Mouse (Mus musculus) E14TG2a.4 (cell line): ENCODE measurements at regions not wholly inside any gene's neighbourhood (a gene's known extent, or its start where the extent isn't known, plus 50 kb on each side); places are given as distances from the start of the nearest gene placed in this dataset.

Experiments used
- H3K27me3 ChIP-seq: 2 replicates; pipeline ENCODE4 v1.6.1; 2014; ENCODE audit warnings: low read length, control low read depth; ENCODE audit not compliant: insufficient read depth
- H3K36me3 ChIP-seq: 2 replicates; pipeline ENCODE4 v1.6.1; 2014; ENCODE audit warnings: low read length, control low read depth; ENCODE audit not compliant: insufficient read depth
- H3K4me1 ChIP-seq: replicated peaks from 2 replicates; pipeline ENCODE4 v1.6.1; 2014; ENCODE audit warnings: low read depth, low read length, control low read depth
- H3K4me3 ChIP-seq: replicated peaks from 2 replicates; pipeline ENCODE4 v1.5.1; 2014; ENCODE audit warnings: mild to moderate bottlenecking, low read length
- H3K9me3 ChIP-seq: 2 replicates; pipeline ENCODE4 v1.6.1; 2014; ENCODE audit warnings: low read length, control low read depth
- CTCF ChIP-seq: conservative IDR thresholded peaks from 2 replicates; pipeline ENCODE4 v1.5.1; 2014; ENCODE audit warnings: low read length
- NANOG ChIP-seq: IDR thresholded peaks from 2 replicates; pipeline ENCODE4 v1.6.1; 2014; ENCODE audit warnings: borderline replicate concordance, low read length, mixed read lengths
- POU5F1 ChIP-seq: IDR thresholded peaks from 2 replicates; pipeline ENCODE4 v1.6.1; 2014; ENCODE audit warnings: low read length, borderline replicate concordance

- Histone ChIP-seq H3K36me3 (no peaks in the 10 kb centered on the region), H3K9me3 (no peaks in the 10 kb centered on the region), H3K27me3 (no peaks in the 10 kb centered on the region), H3K4me3 (no peak overlapping the region), H3K4me1 (no peaks in the 10 kb centered on the region)
- TF ChIP-seq CTCF (no peak), POU5F1 (no peak), NANOG (no peak)
Observed at GRCm38 (mm10) chr10:100746151-100746550, 155.9 kb downstream of the 1700017N19Rik start.

GRCm38 (mm10) chr10:100754957-100755356 lies 164.7 kb downstream of the 1700017N19Rik start:
- Histone ChIP-seq H3K9me3 (no peaks in the 10 kb centered on the region), H3K4me3 (no peak overlapping the region)

GRCm38 (mm10) chr10:100774252-100774651 lies 184.0 kb downstream of the 1700017N19Rik start:
- H3K27me3 ChIP-seq: no peaks in the 10 kb centered on the region
- no peaks in the 10 kb centered on the region for H3K4me1 ChIP-seq
- no peak for TF ChIP-seq POU5F1
- no peak for TF ChIP-seq CTCF
- TF ChIP-seq NANOG: no peak
- H3K4me3 ChIP-seq: no peak overlapping the region
- no peaks in the 10 kb centered on the region for H3K36me3 ChIP-seq
- H3K9me3 ChIP-seq: no peaks in the 10 kb centered on the region

More at GRCm38 (mm10) chr10:100754957-100755356, 164.7 kb downstream of the 1700017N19Rik start:
- Histone ChIP-seq H3K36me3 (no peaks in the 10 kb centered on the region), H3K27me3 (no peaks in the 10 kb centered on the region), H3K4me1 (no peaks in the 10 kb centered on the region)
- TF ChIP-seq CTCF (no peak), POU5F1 (no peak), NANOG (no peak)

GRCm38 (mm10) chr10:100792166-100792565 lies 201.9 kb downstream of the 1700017N19Rik start:
- TF ChIP-seq NANOG (no peak), CTCF (no peak)
- no peak overlapping the region for H3K4me3 ChIP-seq
- H3K9me3 ChIP-seq: no peaks in the 10 kb centered on the region
- no peaks in the 10 kb centered on the region for H3K4me1 ChIP-seq
- no peaks in the 10 kb centered on the region for H3K36me3 ChIP-seq
- H3K27me3 ChIP-seq: no peaks in the 10 kb centered on the region

- no peaks in the 10 kb centered on the region for H3K27me3 ChIP-seq
- H3K36me3 ChIP-seq: no peaks in the 10 kb centered on the region
- H3K4me3 ChIP-seq: no peak overlapping the region
- TF ChIP-seq CTCF: no peak
- TF ChIP-seq POU5F1: no peak
- no peaks in the 10 kb centered on the region for H3K4me1 ChIP-seq
- no peaks in the 10 kb centered on the region for H3K9me3 ChIP-seq
Observed at GRCm38 (mm10) chr10:100792569-100792968, 202.3 kb downstream of the 1700017N19Rik start.

GRCm38 (mm10) chr10:100795215-100795972 lies 205.1 kb downstream of the 1700017N19Rik start:
- Histone ChIP-seq H3K9me3 (no peaks in the 10 kb centered on the region), H3K4me3 (no peak overlapping the region), H3K27me3 (no peaks in the 10 kb centered on the region), H3K36me3 (no peaks in the 10 kb centered on the region), H3K4me1 (no peaks in the 10 kb centered on the region)
- TF ChIP-seq NANOG (no peak), POU5F1 (no peak), CTCF (no peak)

- Histone ChIP-seq H3K9me3 (no peaks in the 10 kb centered on the region), H3K36me3 (no peaks in the 10 kb centered on the region), H3K4me3 (no peak overlapping the region), H3K4me1 (no peaks in the 10 kb centered on the region), H3K27me3 (no peaks in the 10 kb centered on the region)
- no peak for TF ChIP-seq POU5F1
- TF ChIP-seq NANOG: no peak
- no peak for TF ChIP-seq CTCF
Observed at GRCm38 (mm10) chr10:100811639-100812038, 221.4 kb downstream of the 1700017N19Rik start.

- no peaks in the 10 kb centered on the region for H3K4me1 ChIP-seq
- H3K4me3 ChIP-seq: no peak overlapping the region
- H3K9me3 ChIP-seq: no peaks in the 10 kb centered on the region
- no peaks in the 10 kb centered on the region for H3K36me3 ChIP-seq
- H3K27me3 ChIP-seq: no peaks in the 10 kb centered on the region
- no peak for TF ChIP-seq NANOG
- no peak for TF ChIP-seq CTCF
- TF ChIP-seq POU5F1: no peak
Observed at GRCm38 (mm10) chr10:100834794-100835193, 244.5 kb downstream of the 1700017N19Rik start.

GRCm38 (mm10) chr10:100853213-100853612 lies 262.9 kb downstream of the 1700017N19Rik start:
- Histone ChIP-seq H3K36me3 (no peaks in the 10 kb centered on the region), H3K4me1 (no peaks in the 10 kb centered on the region), H3K9me3 (no peaks in the 10 kb centered on the region), H3K4me3 (no peak overlapping the region), H3K27me3 (no peaks in the 10 kb centered on the region)
- TF ChIP-seq POU5F1 (no peak), NANOG (no peak), CTCF (no peak)
